In genomic region chrX:102037506-102037905, GRCm38 (mm10) we compare ENCODE assay signal across 9 mouse cellular contexts. TPM values are rescaled to one million over a fixed set of nuclear protein-coding genes. Genes with fewer than 3 reads are reported as not detected.
DNase-seq lines count a peak whose midpoint lies in the region; ATAC-seq and TF ChIP-seq lines count a peak whose summit lies in the region.
"Had no signal": no experiment of that assay in that cellular context is flagged by ENCODE, and none has a peak within 500 bp of the region (broad histone marks: within the 10 kb centered on the region; RNA-seq: fewer than 3 reads in every experiment).

No protein-coding gene starts in this region.

- ATAC-seq in liver, embryonic 11.5 days (replicated peaks; ENCODE audit: low FRiP score) = no peak
- no peak for ATAC-seq in granulocyte monocyte progenitor cell, adult 5-6 weeks (replicated peaks; ENCODE audit: poor library complexity, severe bottlenecking)

- no peak overlapping the region for H3K9ac ChIP-seq in liver, adult 2 months (ENCODE audit: low read depth, low read length)
- no peak overlapping the region for H3K9ac ChIP-seq in liver, embryonic 11.5 days (ENCODE audit: low read depth, low read length)
- H3K9ac ChIP-seq: hindbrain, embryonic 13.5 days had no signal

- H3K79me2 ChIP-seq in liver, adult 2 months (ENCODE audit: control insufficient read depth, insufficient read depth, low read length) = no peaks in the 10 kb centered on the region

- H3K27me3 ChIP-seq in liver, adult 2 months (ENCODE audit: control insufficient read depth, insufficient read depth, low read length) = no peaks in the 10 kb centered on the region
- H3K27me3 ChIP-seq in liver, embryonic 11.5 days (replicated peaks; ENCODE audit: control insufficient read depth, insufficient read depth, low read length) = peaks cover 9% of the 10 kb centered on the region
- H3K27me3 ChIP-seq in cerebellum, adult 2 months (ENCODE audit: control insufficient read depth, insufficient read depth, low read length) = no peaks in the 10 kb centered on the region

- H3K4me2 ChIP-seq in liver, embryonic 11.5 days = no peak overlapping the region
- H3K4me2 ChIP-seq: hindbrain, embryonic 13.5 days had no signal

- DNase-seq in liver, adult 2 months (ENCODE audit: extremely low read depth, low read depth, low spot score) = peak; percentile 12
- DNase-seq in liver, embryonic 11.5 days (ENCODE audit: low spot score) = no peak
- DNase-seq in adrenal gland, adult 2 months = peak; percentile 49
- peak; percentile 63 to 83 for DNase-seq in cerebellum, adult 2 months
- DNase-seq in kidney, postnatal 14 days = peak; percentile 76
- DNase-seq in spleen, postnatal 10 days (ENCODE audit: low spot score in 2 of 2) = no peak
- no peak for DNase-seq in left cerebral cortex, adult 11 months (ENCODE audit: low spot score)

- H3K27ac ChIP-seq in liver, adult 2 months (replicated peaks; ENCODE audit: insufficient read depth, low read depth, low read length) = no peak overlapping the region
- no peak overlapping the region for H3K27ac ChIP-seq in liver, embryonic 11.5 days (ENCODE audit: low read depth, low read length)
- no peak overlapping the region for H3K27ac ChIP-seq in cerebellum, adult 2 months (ENCODE audit: insufficient read depth, low read length)
- H3K27ac ChIP-seq: hindbrain, embryonic 13.5 days had no signal

- TF ChIP-seq CTCF in liver, adult 2 months (IDR thresholded peaks at IDR 0.05; ENCODE audit: low read depth, low read length) = no peak
- peak; percentile 13; the same call in 1 of the 2 replicates for TF ChIP-seq CTCF in cerebellum, adult 2 months (IDR thresholded peaks at IDR 0.05; ENCODE audit: borderline replicate concordance, insufficient read depth, low read depth, low read length)

- H3K4me1 ChIP-seq in liver, adult 2 months (ENCODE audit: control insufficient read depth, insufficient read depth, low read length) = no peaks in the 10 kb centered on the region; the same call in 1 of the 2 replicates
- H3K4me1 ChIP-seq in liver, embryonic 11.5 days (replicated peaks; ENCODE audit: control insufficient read depth, insufficient read depth, low read length) = no peaks in the 10 kb centered on the region; the same call in 1 of the 2 replicates
- H3K4me1 ChIP-seq in cerebellum, adult 2 months (ENCODE audit: control insufficient read depth, insufficient read depth, low read length) = peaks cover 15% of the 10 kb centered on the region
- H3K4me1 ChIP-seq: hindbrain, embryonic 13.5 days had no signal

- WGBS in liver, adult 2 months = 52% methylated on average over 2 of the region's 2 CpGs
- 76% methylated on average over 2 of the region's 2 CpGs for whole genome bisulfite sequencing in liver, embryonic 11.5 days
- 13% methylated on average over 2 of the region's 2 CpGs for WGBS in cerebellum, adult 2 months

- no peaks in the 10 kb centered on the region for H3K36me3 ChIP-seq in liver, adult 2 months (ENCODE audit: control insufficient read depth, insufficient read depth, low read length)
- H3K36me3 ChIP-seq in liver, embryonic 11.5 days (ENCODE audit: control insufficient read depth, insufficient read depth, low read length) = no peaks in the 10 kb centered on the region
- H3K36me3 ChIP-seq: hindbrain, embryonic 13.5 days had no signal

- TF ChIP-seq POLR2A in liver, adult 2 months (IDR thresholded peaks at IDR 0.05; ENCODE audit: extremely low read depth, insufficient read depth, low read length) = no peak
- TF ChIP-seq POLR2A in cerebellum, adult 2 months (IDR thresholded peaks at IDR 0.05; ENCODE audit: borderline replicate concordance, insufficient read depth, low read length) = no peak

- no peak overlapping the region for H3K4me3 ChIP-seq in liver, adult 2 months (ENCODE audit: insufficient read depth, low read depth, low read length)
- H3K4me3 ChIP-seq in liver, embryonic 11.5 days (ENCODE audit: low read depth, low read length) = no peak overlapping the region
- no peak overlapping the region for H3K4me3 ChIP-seq in cerebellum, adult 2 months (replicated peaks; ENCODE audit: insufficient read depth, low read depth, low read length)
- H3K4me3 ChIP-seq: hindbrain, embryonic 13.5 days had no signal

- H3K9me3 ChIP-seq in liver, embryonic 11.5 days (ENCODE audit: control insufficient read depth, low read length) = no peaks in the 10 kb centered on the region
- H3K9me3 ChIP-seq: hindbrain, embryonic 13.5 days had no signal

RNA-seq across cellular contexts. Expression of gene Rtl5, which starts 33.6 kb away (rescaled TPM):
- 0.74 and 1.5 TPM in 2 replicates for total RNA-seq in liver, adult 2 months (2014; rRNA removed)
- 0.76 and 0.97 TPM in 2 replicates for polyA plus RNA-seq in liver, adult 2 months (2012; rRNA removed)
- polyA plus RNA-seq in liver, embryonic 11.5 days (2014; fragmentation: Nextera tagmentation; extraction: Ambion mirVana) = 0.34 and 0.47 TPM in 2 replicates
- 1 to 10 TPM; 7.7 to 8.6 TPM for total RNA-seq in adrenal gland, adult 2 months (2021)
- polyA plus RNA-seq in adrenal gland, adult 2 months (2012; rRNA removed) = 8.2 and 9.8 TPM in 2 replicates
- 14.7 and 16.1 TPM in 2 replicates for polyA plus RNA-seq in cerebellum, adult 2 months (2012; rRNA removed)
- total RNA-seq in granulocyte monocyte progenitor cell, adult 5-6 weeks (2014; fragmentation: Nextera tagmentation) = 2.1 and 4.4 TPM in 2 replicates
- total RNA-seq in granulocyte monocyte progenitor cell, adult 5-6 weeks (2017) = 0.52 and 1.6 TPM in 2 replicates

Comparison
In these comparisons a context has a peak if more than half of its experiments do, and no peak if none do; other contexts are left out.
1. DNase-seq: peak in liver, adult 2 months (single experiment), adrenal gland, adult 2 months (single experiment), cerebellum, adult 2 months (2 of 2) and kidney, postnatal 14 days (single experiment); none in liver, embryonic 11.5 days (single experiment), spleen, postnatal 10 days (0 of 2) and left cerebral cortex, adult 11 months (single experiment).